Mouse (Mus musculus): ENCODE data around the gene Arap2.
"Not testable (repeated sequence)": the region's sequence is repeated elsewhere in the genome, so short reads cannot be mapped to it uniquely, and the experiment has no call there.

Arap2 gene

GRCm38 (mm10) chr5:62743220-62743922, 22.6 kb downstream of the Arap2 start:
- DNase-seq (ENCODE audit: low spot score in 2 of 2) = no peak

GRCm38 (mm10) chr5:62739451-62740415, 26.2 kb downstream of the Arap2 start:
- peak in 1 of 2 experiments; percentile 15 for DNase-seq (ENCODE audit: low spot score in 2 of 2)

GRCm38 (mm10) chr5:62730573-62730972, 35.4 kb downstream of the Arap2 start:
- DNase-seq (ENCODE audit: low spot score in 2 of 2) = not testable (repeated sequence)

- DNase-seq (ENCODE audit: low spot score in 2 of 2) = peak in 1 of 2 experiments; percentile 30
These were observed 40.4 kb downstream of the Arap2 start for GRCm38 (mm10) chr5:62725551-62725950.

GRCm38 (mm10) chr5:62723261-62724105, 42.5 kb downstream of the Arap2 start:
- DNase-seq (ENCODE audit: low spot score in 2 of 2) = no peak

- no peak for DNase-seq (ENCODE audit: low spot score in 2 of 2)
These were observed 49.5 kb downstream of the Arap2 start for GRCm38 (mm10) chr5:62716468-62716867.

- no peak for DNase-seq (ENCODE audit: low spot score in 2 of 2)
These were observed 50.0 kb downstream of the Arap2 start for GRCm38 (mm10) chr5:62715977-62716376.

- no peak for DNase-seq (ENCODE audit: low spot score in 2 of 2)
These were observed 50.5 kb downstream of the Arap2 start for GRCm38 (mm10) chr5:62715436-62715835.

- no peak for DNase-seq (ENCODE audit: low spot score in 2 of 2)
These were observed 55.0 kb downstream of the Arap2 start for GRCm38 (mm10) chr5:62710955-62711354.

- DNase-seq (ENCODE audit: low spot score in 2 of 2) = no peak
These were observed 59.1 kb downstream of the Arap2 start for GRCm38 (mm10) chr5:62706900-62707299.

- no peak for DNase-seq (ENCODE audit: low spot score in 2 of 2)
These were observed 76.0 kb downstream of the Arap2 start for GRCm38 (mm10) chr5:62689965-62690364.

GRCm38 (mm10) chr5:62683751-62684150, 82.2 kb downstream of the Arap2 start:
- DNase-seq (ENCODE audit: low spot score in 2 of 2) = no peak

- no peak for DNase-seq (ENCODE audit: low spot score in 2 of 2)
These were observed 82.8 kb downstream of the Arap2 start for GRCm38 (mm10) chr5:62683207-62683606.

GRCm38 (mm10) chr5:62677390-62677789, 88.6 kb downstream of the Arap2 start:
- DNase-seq (ENCODE audit: low spot score in 2 of 2) = no peak

- peak in 1 of 2 experiments; percentile 1 for DNase-seq (ENCODE audit: low spot score in 2 of 2)
These were observed 93.1 kb downstream of the Arap2 start for GRCm38 (mm10) chr5:62672736-62673436.

- DNase-seq (ENCODE audit: low spot score in 2 of 2) = no peak
These were observed 100.6 kb downstream of the Arap2 start for GRCm38 (mm10) chr5:62665329-62665728.

- no peak for DNase-seq (ENCODE audit: low spot score in 2 of 2)
These were observed 101.1 kb downstream of the Arap2 start for GRCm38 (mm10) chr5:62664847-62665246.

- no peak for DNase-seq (ENCODE audit: low spot score in 2 of 2)
These were observed 102.8 kb downstream of the Arap2 start for GRCm38 (mm10) chr5:62663206-62663605.

- DNase-seq (ENCODE audit: low spot score in 2 of 2) = no peak
These were observed 112.0 kb downstream of the Arap2 start for GRCm38 (mm10) chr5:62653924-62654323.

GRCm38 (mm10) chr5:62642330-62642729, 123.6 kb downstream of the Arap2 start:
- no peak for DNase-seq (ENCODE audit: low spot score in 2 of 2)

- DNase-seq (ENCODE audit: low spot score in 2 of 2) = no peak
These were observed 125.5 kb downstream of the Arap2 start for GRCm38 (mm10) chr5:62640501-62640900.

Data from urinary bladder, postnatal 36 days (tissue).